Mouse (Mus musculus): Measurements from ENCODE around the gene Fuca2.

DNA sequence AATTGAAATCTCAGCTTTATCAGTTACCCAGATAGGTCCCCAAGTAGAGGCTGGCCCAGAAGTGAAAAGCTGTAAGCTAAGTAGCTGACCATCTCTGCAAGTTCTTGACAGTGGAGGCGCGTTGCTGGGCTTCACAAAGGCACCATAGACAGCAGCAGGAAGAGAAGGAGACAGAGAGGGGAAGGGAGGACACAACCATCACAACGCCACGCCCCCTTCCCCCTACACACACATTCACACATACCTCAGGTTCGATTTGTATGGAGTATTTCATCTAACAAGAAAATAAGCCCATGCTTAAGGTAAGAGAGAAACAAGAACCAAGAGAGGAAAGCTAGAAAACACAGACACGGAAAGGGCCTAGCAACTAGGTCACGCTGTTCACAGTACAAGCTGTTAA, 24.2 kb upstream of the Fuca2 start:
- TF ChIP-seq CTCF (conservative IDR thresholded peaks at IDR 0.05; ENCODE audit: insufficient read depth, insufficient read length, low read depth, low read length): no peak
- TF ChIP-seq POLR2A (IDR thresholded peaks at IDR 0.05; ENCODE audit: low read depth, low read length): no peak

Data from kidney, adult 2 months (tissue).